Mouse (Mus musculus) cerebellum, postnatal 4 days (tissue): ENCODE data around the gene Rab26.
A peak's percentile ranks its signal among the peaks of the same experiment; 100 is the strongest.

Experiments used
- DNase-seq, 2 experiments: peaks; one replicate each; pipeline ENCODE4 v3.0.0; 2022; ENCODE audit warnings: low spot score in 2 of 2, mixed read lengths in 1 of 2

The Rab26 gene

GRCm38 (mm10) chr17:24507806-24508460, 26.1 kb downstream of the Rab26 start:
- DNase-seq, result peak in 1 of 2 experiments; percentile 20

- no peak for DNase-seq
Measured at GRCm38 (mm10) chr17:24507129-24507664, 26.8 kb downstream of the Rab26 start.

- DNase-seq, result no peak
Measured at GRCm38 (mm10) chr17:24506332-24507070, 27.5 kb downstream of the Rab26 start.

GRCm38 (mm10) chr17:24505286-24505955, 28.6 kb downstream of the Rab26 start:
- DNase-seq, result no peak

GRCm38 (mm10) chr17:24504085-24504484, 29.9 kb downstream of the Rab26 start:
- DNase-seq, result no peak

- DNase-seq, result no peak
Measured at GRCm38 (mm10) chr17:24502208-24502607, 31.8 kb downstream of the Rab26 start.

GRCm38 (mm10) chr17:24496026-24496425, 38.0 kb downstream of the Rab26 start:
- no peak for DNase-seq

- DNase-seq, result no peak
Measured at GRCm38 (mm10) chr17:24495443-24495842, 38.6 kb downstream of the Rab26 start.

GRCm38 (mm10) chr17:24494627-24495335, 39.2 kb downstream of the Rab26 start:
- DNase-seq, result peak; percentile 28 to 63

- DNase-seq, result no peak
Measured at GRCm38 (mm10) chr17:24490399-24490798, 43.6 kb downstream of the Rab26 start.

GRCm38 (mm10) chr17:24489265-24490030, 44.6 kb downstream of the Rab26 start:
- peak in 1 of 2 experiments; percentile 16 for DNase-seq

- DNase-seq, result peak in 1 of 2 experiments; percentile 55
Measured at GRCm38 (mm10) chr17:24488662-24489264, 45.2 kb downstream of the Rab26 start.

- DNase-seq, result peak in 1 of 2 experiments; percentile 59
Measured at GRCm38 (mm10) chr17:24488186-24488661, 45.8 kb downstream of the Rab26 start, which contains the start of gene Caskin1. Gene Caskin1 (plus strand): TSS chr17:24488601.

GRCm38 (mm10) chr17:24485090-24485860, 48.7 kb downstream of the Rab26 start:
- DNase-seq, result peak; percentile 31 to 70

GRCm38 (mm10) chr17:24483495-24483894, 50.5 kb downstream of the Rab26 start:
- DNase-seq, result no peak

GRCm38 (mm10) chr17:24481027-24481815, 52.8 kb downstream of the Rab26 start:
- no peak for DNase-seq

- no peak for DNase-seq
Measured at GRCm38 (mm10) chr17:24480201-24480826, 53.7 kb downstream of the Rab26 start.

- DNase-seq, result no peak
Measured at GRCm38 (mm10) chr17:24479431-24479830, 54.6 kb downstream of the Rab26 start.
